Mouse (Mus musculus) G1E (cell line): Measurements from ENCODE around the gene Macrod2. TPM values are rescaled to one million over a fixed set of nuclear protein-coding genes. Genes with fewer than 3 reads are reported as not detected.

ENCODE experiments used
- ATAC-seq: 2 replicates; pipeline ENCODE4 v1.8.0; 2016; ENCODE audit warnings: mild to moderate bottlenecking; ENCODE audit not compliant: insufficient number of reproducible peaks, poor library complexity, low FRiP score, severe bottlenecking; ENCODE audit errors: extremely low read depth
- DNase-seq: peaks from one replicate; pipeline ENCODE4 v3.0.0; 2012; ENCODE audit warnings: low spot score
- H3K27me3 ChIP-seq: 2 replicates; pipeline ENCODE4 v1.6.1; 2012; ENCODE audit warnings: mild to moderate bottlenecking, low read length, inconsistent platforms; ENCODE audit not compliant: insufficient read depth
- H3K36me3 ChIP-seq: replicated peaks from 2 replicates; pipeline ENCODE3; 2012; ENCODE audit warnings: mild to moderate bottlenecking, inconsistent platforms
- H3K4me1 ChIP-seq: 2 replicates; pipeline ENCODE4 v1.6.1; 2012; ENCODE audit warnings: low read depth, low read length, inconsistent platforms, mixed read lengths; ENCODE audit not compliant: insufficient read depth
- H3K4me3 ChIP-seq: 2 replicates; pipeline ENCODE4 v1.5.1; 2012; ENCODE audit warnings: low read depth, mild to moderate bottlenecking, inconsistent platforms, low read length, moderate library complexity, mixed read lengths
- H3K9me3 ChIP-seq: replicated peaks from 2 replicates; pipeline ENCODE4 v1.6.1; 2012; ENCODE audit warnings: inconsistent platforms
- CTCF ChIP-seq: IDR thresholded peaks from 2 replicates; pipeline ENCODE4 v1.5.1; 2012; ENCODE audit warnings: low read depth, low read length, inconsistent platforms, mixed read lengths
- GATA1 ChIP-seq: IDR thresholded peaks from 2 replicates; pipeline ENCODE4 v1.6.1; 2012; ENCODE audit warnings: borderline replicate concordance, low read length, inconsistent platforms, mixed read lengths
- GATA2 ChIP-seq: IDR thresholded peaks from 2 replicates; pipeline ENCODE4 v1.6.1; 2012; ENCODE audit warnings: low read depth, low read length, inconsistent platforms, borderline replicate concordance
- POLR2AphosphoS5 ChIP-seq: IDR thresholded peaks from 2 replicates; pipeline ENCODE4 v1.6.1; 2012; ENCODE audit warnings: low read depth, low read length, inconsistent platforms; ENCODE audit not compliant: insufficient replicate concordance
- TAL1 ChIP-seq: conservative IDR thresholded peaks from 2 replicates; pipeline ENCODE4 v1.6.1; 2012; ENCODE audit warnings: low read depth, low read length, inconsistent platforms, mixed read lengths
- polyA plus RNA-seq: library from polyadenylated mRNA; stranded (reverse); fragments of >175 nt; gene quantifications from 2 replicates; pipeline ENCODE4 v1.2.3, GENCODE M21; 2012
- total RNA-seq, 2 experiments: library from RNA; stranded (forward) in 1 of 2; stranded (reverse) in 1 of 2; fragments of 200-1000 nt in 1 of 2; fragments of >200 nt in 1 of 2; fragmentation: Nextera tagmentation in 1 of 2; gene quantifications; 2 replicates each; pipeline ENCODE4 v1.2.3; 2014 to 2017

Gene Macrod2
- total and polyA plus RNA-seq, 3 experiments, result 0.38 TPM; not detected in 2

GRCm38 (mm10) chr2:140427283-140427682, 32.2 kb downstream of the Macrod2 start:
- H3K36me3 ChIP-seq, result no peaks in the 10 kb centered on the region
- H3K4me3 ChIP-seq, result no peak overlapping the region
- TF ChIP-seq CTCF, result no peak
- no peak for TF ChIP-seq GATA2
- no peak for TF ChIP-seq GATA1
- no peak for TF ChIP-seq POLR2AphosphoS5
- no peak for TF ChIP-seq TAL1
- H3K27me3 ChIP-seq, result no peaks in the 10 kb centered on the region
- H3K4me1 ChIP-seq, result no peaks in the 10 kb centered on the region
- ATAC-seq (0 out of 2 replicates have a peak, but pooled peaks have one; percentile 65), DNase-seq (no peak)
- no peaks in the 10 kb centered on the region for H3K9me3 ChIP-seq

GRCm38 (mm10) chr2:140439081-140439480, 44.0 kb downstream of the Macrod2 start:
- no peak for DNase-seq

GRCm38 (mm10) chr2:140448636-140449035, 53.5 kb downstream of the Macrod2 start:
- Histone ChIP-seq H3K4me3 (no peak overlapping the region), H3K4me1 (no peaks in the 10 kb centered on the region), H3K27me3 (no peaks in the 10 kb centered on the region), H3K9me3 (no peaks in the 10 kb centered on the region), H3K36me3 (no peaks in the 10 kb centered on the region)
- TF ChIP-seq GATA1, result no peak
- TF ChIP-seq POLR2AphosphoS5, result no peak
- TF ChIP-seq TAL1, result no peak
- no peak for TF ChIP-seq GATA2
- no peak for TF ChIP-seq CTCF
- ATAC-seq (no peak), DNase-seq (no peak)

More at GRCm38 (mm10) chr2:140439081-140439480, 44.0 kb downstream of the Macrod2 start:
- Histone ChIP-seq H3K27me3 (no peaks in the 10 kb centered on the region), H3K4me3 (no peak overlapping the region), H3K4me1 (no peaks in the 10 kb centered on the region), H3K36me3 (no peaks in the 10 kb centered on the region), H3K9me3 (no peaks in the 10 kb centered on the region)
- TF ChIP-seq POLR2AphosphoS5 (no peak), GATA1 (no peak), CTCF (no peak), TAL1 (no peak), GATA2 (no peak)
- no peak for ATAC-seq

GRCm38 (mm10) chr2:140475770-140476169, 80.7 kb downstream of the Macrod2 start:
- no peak for TF ChIP-seq TAL1
- TF ChIP-seq GATA1, result no peak
- no peak for TF ChIP-seq CTCF
- no peak for TF ChIP-seq POLR2AphosphoS5
- no peak for TF ChIP-seq GATA2
- Histone ChIP-seq H3K27me3 (no peaks in the 10 kb centered on the region), H3K4me1 (no peaks in the 10 kb centered on the region), H3K36me3 (no peaks in the 10 kb centered on the region), H3K9me3 (no peaks in the 10 kb centered on the region), H3K4me3 (no peak overlapping the region)
- ATAC-seq, result no peak
- DNase-seq, result no peak

- Histone ChIP-seq H3K36me3 (no peaks in the 10 kb centered on the region), H3K4me1 (no peaks in the 10 kb centered on the region), H3K9me3 (no peaks in the 10 kb centered on the region), H3K4me3 (no peak overlapping the region), H3K27me3 (no peaks in the 10 kb centered on the region)
- DNase-seq, result no peak
- TF ChIP-seq GATA2, result no peak
- TF ChIP-seq TAL1, result no peak
- no peak for TF ChIP-seq CTCF
- TF ChIP-seq GATA1, result no peak
- no peak for TF ChIP-seq POLR2AphosphoS5
- no peak for ATAC-seq
These were observed 81.8 kb downstream of the Macrod2 start for GRCm38 (mm10) chr2:140476891-140477290.

- no peak for ATAC-seq
- TF ChIP-seq POLR2AphosphoS5, result no peak
- TF ChIP-seq GATA1, result no peak
- no peak for TF ChIP-seq GATA2
- no peak for TF ChIP-seq TAL1
- TF ChIP-seq CTCF, result no peak
- DNase-seq, result no peak
These were observed 87.5 kb downstream of the Macrod2 start for GRCm38 (mm10) chr2:140482604-140483003.

More at GRCm38 (mm10) chr2:140482604-140483003, 87.5 kb downstream of the Macrod2 start:
- H3K9me3 ChIP-seq, result no peaks in the 10 kb centered on the region
- H3K4me3 ChIP-seq, result no peak overlapping the region
- H3K4me1 ChIP-seq, result no peaks in the 10 kb centered on the region
- H3K27me3 ChIP-seq, result no peaks in the 10 kb centered on the region
- H3K36me3 ChIP-seq, result no peaks in the 10 kb centered on the region
